Comparison of ENCODE assay signal across 7 mouse cellular contexts in the genomic region with DNA sequence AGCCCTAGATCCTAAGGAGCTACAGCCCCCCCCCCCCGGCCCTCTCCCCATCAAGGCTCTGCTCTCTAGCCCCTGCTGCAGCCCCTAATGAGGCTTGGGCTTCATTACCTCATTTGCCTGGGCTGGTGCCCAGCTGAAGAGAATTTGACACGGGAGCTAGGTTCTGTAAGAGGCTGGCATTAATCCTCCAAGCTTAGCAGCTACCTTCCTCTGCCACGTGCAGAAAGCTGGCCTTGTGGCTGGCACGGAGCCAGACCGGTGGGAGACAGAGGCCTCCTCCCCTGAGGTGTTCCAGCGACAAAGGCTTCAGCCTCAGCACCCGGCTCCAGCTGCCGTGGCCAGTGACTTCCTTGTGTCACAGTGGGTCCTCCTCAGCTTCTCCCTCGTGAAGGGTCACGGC.
A peak's percentile ranks its signal among the peaks of the same experiment; 100 is the strongest.
DNase-seq lines count a peak whose midpoint lies in the region; ATAC-seq and TF ChIP-seq lines count a peak whose summit lies in the region.

No protein-coding gene starts in this region.

- peak overlapping the region; percentile 40; the same call in 1 of the 2 replicates for H3K27ac ChIP-seq in left cerebral cortex, adult 2 months
- H3K27ac ChIP-seq in forebrain, embryonic 16.5 days (ENCODE audit: low read length), result peak overlapping the region; percentile 67
- no peak overlapping the region for H3K27ac ChIP-seq in liver, embryonic 12.5 days

- H3K9ac ChIP-seq in forebrain, embryonic 16.5 days (replicated peaks; ENCODE audit: low read depth, low read length), result no peak overlapping the region
- no peak overlapping the region for H3K9ac ChIP-seq in liver, embryonic 12.5 days

- no peaks in the 10 kb centered on the region for H3K36me3 ChIP-seq in forebrain, embryonic 16.5 days (ENCODE audit: control insufficient read depth, insufficient read depth)
- no peaks in the 10 kb centered on the region for H3K36me3 ChIP-seq in liver, embryonic 12.5 days

- WGBS in forebrain, embryonic 16.5 days, result 9% methylated on average over 10 of the region's 10 CpGs
- WGBS in liver, embryonic 12.5 days (ENCODE audit: insufficient replicate concordance), result 48% methylated on average over 10 of the region's 10 CpGs

- DNase-seq in left cerebral cortex, adult 2 months (ENCODE audit: extremely low spot score in 1 of 2, low spot score in 2 of 2), result peak in 1 of 2 experiments; percentile 29
- DNase-seq in left cerebral cortex, adult 8-10 months (ENCODE audit: low spot score in 2 of 2), result no peak
- peak; percentile 40 for DNase-seq in cerebellum, adult 8-10 months
- peak; percentile 3 for DNase-seq in lung, postnatal 14 days

- H3K4me2 ChIP-seq in forebrain, embryonic 16.5 days (ENCODE audit: low read length), result no peak overlapping the region
- no peak overlapping the region for H3K4me2 ChIP-seq in liver, embryonic 12.5 days

- no peak overlapping the region for H3K4me3 ChIP-seq in left cerebral cortex, adult 2 months
- H3K4me3 ChIP-seq in forebrain, embryonic 16.5 days (replicated peaks; ENCODE audit: low read length), result no peak overlapping the region
- no peak overlapping the region for H3K4me3 ChIP-seq in liver, embryonic 12.5 days

- peaks cover 35% of the 10 kb centered on the region for H3K4me1 ChIP-seq in forebrain, embryonic 16.5 days (replicated peaks; ENCODE audit: control insufficient read depth, insufficient read depth, low read length)
- no peaks in the 10 kb centered on the region for H3K4me1 ChIP-seq in liver, embryonic 12.5 days

- no peaks in the 10 kb centered on the region for H3K9me3 ChIP-seq in forebrain, embryonic 16.5 days (ENCODE audit: control insufficient read depth, low read length)
- no peaks in the 10 kb centered on the region for H3K9me3 ChIP-seq in liver, embryonic 12.5 days (replicated peaks)

- intact Hi-C loops in left cerebral cortex, adult 2 months (cut with DNase I), result no loop called here

- H3K27me3 ChIP-seq in forebrain, embryonic 16.5 days (replicated peaks; ENCODE audit: control insufficient read depth, insufficient read depth, low read length), result no peaks in the 10 kb centered on the region
- H3K27me3 ChIP-seq in liver, embryonic 12.5 days (replicated peaks), result no peaks in the 10 kb centered on the region

- ATAC-seq in forebrain, embryonic 16.5 days, result peak; percentile 77
- no peak for ATAC-seq in CD4-positive, CD25-positive, alpha-beta regulatory T cell, adult 4 months
- no peak for ATAC-seq in liver, embryonic 12.5 days

- TF ChIP-seq CTCF in left cerebral cortex, adult 2 months (IDR thresholded peaks at IDR 0.05), result no peak

Comparison
In these comparisons a context has a peak if more than half of its experiments do, and no peak if none do; other contexts are left out.
1. DNase-seq: peak in cerebellum, adult 8-10 months (single experiment) and lung, postnatal 14 days (single experiment); none in left cerebral cortex, adult 8-10 months (0 of 2).